Mouse (Mus musculus) activated CD4-positive, CD25-positive, alpha-beta regulatory T cell, adult 4 months (primary cell): ENCODE results near the gene Cplx3. TPM values are rescaled to one million over a fixed set of nuclear protein-coding genes. Genes with fewer than 3 reads are reported as not detected.

Experiments
- ATAC-seq: one replicate; pipeline ENCODE4 v1.8.0; 2017
- polyA plus RNA-seq, 2 experiments: library from polyadenylated mRNA; unstranded; fragments of 100-300 nt; shearing (Covaris generic); gene quantifications; one replicate each; pipeline ENCODE4 v1.2.1; 2017

Cplx3 gene
- polyA plus RNA-seq, 2 experiments from 2014 or later = not detected

DNA sequence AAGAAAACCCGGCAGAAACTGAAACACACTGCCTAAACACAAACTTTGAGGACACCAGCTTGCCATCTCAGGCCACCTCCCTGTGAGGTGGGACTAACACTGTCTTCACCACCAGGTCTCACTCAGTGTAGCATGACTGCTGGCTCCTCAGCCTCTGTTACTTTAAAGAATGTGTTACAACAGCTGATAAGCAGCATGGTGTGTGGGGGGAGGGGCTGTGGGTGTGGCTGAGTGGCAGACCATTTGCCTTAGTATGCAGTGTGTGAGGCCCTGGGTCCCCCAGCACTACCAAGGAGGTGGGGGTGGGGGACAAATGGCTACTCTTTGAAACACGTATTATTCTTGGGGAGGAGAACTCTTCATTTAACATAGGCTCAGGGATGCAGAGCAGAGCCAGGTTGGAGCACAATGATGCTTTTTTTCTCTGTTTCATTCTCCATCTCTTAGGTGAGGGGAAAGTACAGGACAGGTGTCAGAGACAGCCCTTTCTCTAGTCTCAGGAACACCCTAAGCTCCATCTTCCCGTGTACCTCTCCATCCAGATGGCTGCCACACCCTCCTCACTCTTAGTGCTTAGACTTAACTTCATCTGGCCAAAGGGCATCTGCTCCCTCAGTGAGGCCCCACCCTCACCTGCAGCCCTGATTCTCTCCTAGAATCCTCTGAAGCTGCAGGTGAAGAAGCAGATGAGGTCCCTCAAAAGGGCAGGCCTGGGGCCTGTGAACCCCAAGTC lies 5.3 kb downstream of the Cplx3 start:
- no peak for ATAC-seq

GRCm38 (mm10) chr9:57598851-57599563 lies 7.1 kb downstream of the Cplx3 start:
- no peak for ATAC-seq

DNA sequence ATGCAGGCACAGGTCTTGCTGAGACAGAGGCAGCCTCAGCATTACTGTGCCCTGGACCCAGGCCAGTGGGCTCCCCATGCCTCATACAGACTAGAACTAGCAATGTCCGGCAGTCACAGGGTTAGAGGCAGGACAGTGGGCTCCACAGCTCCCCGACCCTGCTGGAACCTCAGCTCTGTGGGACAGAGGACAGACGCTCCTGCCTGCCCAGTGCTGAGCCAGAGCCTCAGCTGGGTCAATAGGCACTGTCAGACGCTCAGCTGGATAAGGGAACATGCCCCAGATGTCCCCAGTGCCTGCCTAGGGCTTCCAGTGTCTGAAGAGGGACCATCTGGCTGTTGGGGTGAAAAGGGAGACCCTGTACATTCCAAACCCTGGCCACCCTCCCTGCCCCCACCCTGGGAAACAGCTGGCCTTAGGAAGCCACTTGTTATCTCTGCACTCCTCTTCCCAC lies 8.1 kb downstream of the Cplx3 start:
- ATAC-seq = no peak

DNA sequence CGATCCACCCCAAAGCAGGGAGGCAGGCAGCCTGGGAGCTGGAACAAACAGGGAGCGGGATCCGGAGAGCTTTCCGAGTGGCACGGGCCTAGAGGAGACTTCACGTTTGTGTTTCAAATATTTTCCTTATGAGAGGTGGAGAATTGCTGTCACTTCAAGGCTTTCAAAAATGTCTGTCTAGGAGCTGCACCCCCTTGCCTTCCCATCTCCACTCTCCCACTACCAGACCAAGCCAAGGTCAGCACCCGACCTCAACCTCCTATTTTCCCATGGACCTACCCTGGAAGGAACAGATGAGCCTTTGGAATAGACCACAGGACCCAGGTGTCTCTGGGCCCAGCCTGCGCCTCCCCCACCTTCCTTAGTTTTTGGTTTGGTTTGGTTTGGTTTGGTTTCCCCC lies 8.8 kb downstream of the Cplx3 start:
- no peak for ATAC-seq

- ATAC-seq = no peak
Measured at GRCm38 (mm10) chr9:57594174-57594509, 11.9 kb downstream of the Cplx3 start.

DNA sequence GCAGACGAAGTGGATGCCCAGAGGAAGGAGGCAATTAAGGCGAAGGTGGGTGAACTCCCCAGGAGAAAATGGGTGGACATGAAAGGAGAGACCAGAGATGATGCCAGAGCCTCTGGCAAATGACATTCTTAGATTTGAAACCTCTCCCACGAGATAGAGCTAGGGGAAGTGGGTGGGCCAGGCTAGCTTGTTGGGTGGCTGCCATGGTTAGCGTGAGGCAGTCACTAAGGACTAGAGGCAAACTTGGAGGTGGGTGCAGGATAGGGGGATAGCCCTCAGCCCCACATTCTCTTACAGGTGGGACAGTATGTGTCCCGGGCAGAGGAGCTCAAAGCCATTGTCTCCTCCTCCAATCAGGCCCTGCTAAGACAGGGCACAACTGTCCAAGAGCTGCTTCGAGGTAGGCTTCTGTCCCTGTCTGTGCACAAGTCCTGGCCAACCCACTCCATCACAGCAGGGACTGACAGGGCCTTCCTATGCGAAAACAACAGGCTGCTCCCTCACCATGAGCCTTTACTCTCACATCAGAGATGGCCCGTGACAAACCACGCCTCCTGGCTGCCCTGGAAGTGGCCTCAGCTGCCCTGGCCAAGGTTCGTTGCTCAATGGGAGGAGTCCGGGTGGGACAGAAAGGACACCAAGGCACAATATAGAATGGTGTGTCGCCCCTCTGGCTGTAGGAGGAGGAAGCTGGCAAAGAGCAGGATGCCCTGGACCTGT lies 12.5 kb downstream of the Cplx3 start:
- ATAC-seq = no peak

- no peak for ATAC-seq
Measured at GRCm38 (mm10) chr9:57590726-57591125, 15.4 kb downstream of the Cplx3 start.

DNA sequence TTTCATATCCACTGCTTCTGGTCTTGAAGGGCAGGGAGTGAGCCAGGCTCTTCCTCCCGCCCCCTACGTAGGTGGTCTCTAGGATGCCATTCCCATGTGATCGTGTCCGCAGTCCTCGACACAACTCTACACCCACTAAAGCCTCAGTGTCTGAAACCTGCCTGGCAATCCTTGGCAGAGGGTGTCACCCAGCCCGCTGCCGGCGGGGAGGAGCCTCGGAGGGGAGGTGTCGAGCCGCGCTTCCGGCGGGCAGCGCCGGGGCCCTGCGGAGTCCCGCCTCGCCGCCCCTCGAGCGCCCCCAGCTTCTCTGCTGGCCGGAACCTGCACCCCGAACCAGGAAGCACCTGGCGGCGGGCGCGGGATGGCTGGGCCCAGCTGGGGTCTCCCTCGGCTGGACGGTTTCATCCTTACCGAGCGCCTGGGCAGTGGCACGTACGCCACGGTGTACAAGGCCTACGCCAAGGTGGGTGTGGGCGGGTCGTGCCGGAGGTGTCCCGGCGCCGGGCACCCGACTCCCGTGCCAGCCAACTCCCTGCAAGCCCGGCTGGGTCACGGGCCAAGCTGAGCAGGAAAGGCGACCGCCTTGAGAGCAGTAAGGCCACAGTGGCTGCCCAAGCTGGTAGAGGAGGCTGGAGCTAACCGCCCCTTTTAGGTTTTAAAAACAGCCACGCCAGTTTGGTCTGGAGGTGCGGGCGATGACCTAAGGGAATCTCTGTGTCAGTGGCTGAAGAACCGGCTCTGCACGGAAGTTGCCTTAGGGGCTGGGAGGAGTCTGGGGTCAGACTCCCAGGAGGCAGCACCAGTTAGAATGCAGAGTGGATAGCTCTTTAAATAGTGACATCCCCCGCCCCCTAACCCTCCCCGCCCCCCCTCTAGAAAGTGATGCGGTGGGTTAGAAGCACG lies 16.6 kb downstream of the Cplx3 start, which contains the start of gene Ulk3:
TSS of gene Ulk3 (plus strand) at position 229 of the 903 bp plus-strand sequence.
- peak; percentile 78 for ATAC-seq

DNA sequence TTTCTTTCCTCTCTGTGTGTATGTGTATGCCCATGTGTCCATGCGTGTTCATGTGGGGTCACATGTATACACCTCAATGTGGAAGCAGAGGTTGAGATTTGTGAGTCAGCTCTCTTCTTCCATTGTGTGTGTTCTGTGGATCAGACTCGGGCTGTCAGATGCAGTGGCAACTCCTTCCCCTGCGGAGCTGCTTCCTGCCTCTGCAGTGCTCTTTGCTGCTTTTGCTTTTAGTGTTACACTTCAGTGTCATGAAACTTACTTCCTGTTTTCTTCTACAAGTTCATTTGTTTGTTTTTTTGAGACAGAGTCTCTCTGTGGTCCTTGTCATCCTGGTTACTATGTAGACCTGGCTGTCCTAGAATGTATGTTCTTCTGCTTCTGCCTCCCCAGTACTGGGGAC lies 21.1 kb downstream of the Cplx3 start:
- no peak for ATAC-seq

DNA sequence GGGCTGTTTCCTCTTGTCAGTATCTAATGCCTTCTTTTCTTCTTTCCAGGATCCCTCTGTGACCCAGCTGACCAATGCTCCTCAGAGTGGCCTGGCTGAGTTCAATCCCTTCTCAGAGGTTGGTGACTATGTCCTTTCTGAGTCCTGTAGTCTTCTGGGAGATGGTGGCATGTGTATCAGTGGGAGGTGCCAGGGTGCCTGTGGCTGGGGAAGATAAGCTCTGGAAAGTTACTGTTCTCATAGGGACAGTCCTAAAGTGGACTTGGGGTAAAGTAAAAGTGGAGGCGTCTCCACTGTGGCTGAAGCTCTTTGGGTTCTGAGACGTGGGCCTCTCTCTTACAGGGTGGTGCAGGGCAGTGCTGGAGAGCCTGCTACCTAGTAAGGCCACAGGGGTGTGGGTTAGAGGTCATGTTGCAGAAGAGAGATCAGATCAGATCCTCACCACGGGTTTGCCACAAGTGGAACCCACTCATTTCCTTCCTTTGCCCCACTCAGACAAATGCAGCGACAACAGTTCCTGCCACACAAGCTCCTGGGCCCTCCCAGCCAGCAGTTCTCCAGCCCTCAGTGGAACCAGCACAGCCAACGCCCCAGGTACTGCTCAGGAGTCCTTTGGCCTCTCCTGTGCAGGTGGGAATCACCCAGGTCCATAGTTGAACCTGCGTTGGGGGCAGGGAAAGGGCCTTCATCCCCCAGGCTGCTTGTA lies 28.8 kb downstream of the Cplx3 start:
- ATAC-seq = peak; percentile 43

DNA sequence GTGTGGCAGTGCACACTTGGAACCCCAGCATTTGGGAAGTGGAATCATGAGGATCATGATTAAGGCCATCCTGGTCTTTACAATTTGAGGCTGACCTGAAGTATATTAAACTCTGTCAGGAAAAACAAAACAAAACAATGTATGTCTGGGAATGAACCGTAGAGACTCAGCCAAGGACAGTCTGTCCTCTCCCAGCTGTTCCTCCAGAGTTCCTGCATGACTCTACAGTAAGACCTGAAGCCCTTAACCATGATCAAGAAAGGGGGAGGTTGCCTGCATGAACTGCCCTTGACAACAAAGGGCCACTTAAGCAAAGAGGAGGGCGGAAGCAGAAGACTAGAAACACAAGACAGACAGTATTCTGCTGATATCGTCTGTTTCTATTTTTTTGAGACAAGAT lies 30.5 kb downstream of the Cplx3 start:
- no peak for ATAC-seq

DNA sequence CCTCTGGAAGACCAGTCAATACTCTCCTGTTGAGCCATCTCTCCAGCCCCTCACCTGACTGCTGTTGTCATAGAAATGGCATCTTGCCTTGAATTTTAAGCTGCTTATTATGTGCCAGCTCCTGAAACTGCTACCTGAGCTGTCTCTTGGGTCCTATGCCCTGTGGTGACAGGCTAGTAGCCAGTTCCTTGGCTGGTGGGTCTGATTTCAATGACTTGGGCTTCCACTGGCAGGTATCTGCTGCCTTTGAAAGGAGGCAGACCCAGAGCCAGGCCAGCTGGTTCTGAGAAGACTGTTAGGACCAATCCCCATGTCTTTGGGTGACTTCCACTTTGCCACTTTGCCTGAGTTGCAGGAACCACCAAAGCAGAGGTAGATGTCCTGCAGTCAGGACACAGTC lies 31.7 kb downstream of the Cplx3 start:
- no peak for ATAC-seq

- no peak for ATAC-seq
Measured at GRCm38 (mm10) chr9:57568500-57568899, 37.6 kb downstream of the Cplx3 start.

GRCm38 (mm10) chr9:57566846-57567245 lies 39.2 kb downstream of the Cplx3 start:
- ATAC-seq = no peak

GRCm38 (mm10) chr9:57565741-57566221 lies 40.3 kb downstream of the Cplx3 start:
- no peak for ATAC-seq

DNA sequence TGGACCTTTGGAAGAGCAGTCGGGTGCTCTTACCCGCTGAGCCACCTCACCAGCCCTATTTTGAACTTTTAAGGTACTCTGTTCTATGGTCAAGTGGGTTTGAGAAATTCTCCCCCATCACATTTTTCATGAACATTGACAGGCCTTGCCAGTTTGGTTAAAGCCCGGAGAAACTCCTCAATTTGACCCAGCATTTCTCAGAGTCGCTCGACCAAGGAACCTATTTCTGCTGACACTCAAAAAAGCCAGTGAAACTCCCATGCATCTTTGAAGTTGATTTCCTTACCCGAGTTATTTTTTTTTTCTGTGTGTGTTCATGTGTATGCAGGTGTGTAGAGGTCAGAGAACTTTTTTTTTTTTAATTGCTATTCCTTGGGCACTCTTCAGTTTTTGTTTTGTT lies 41.5 kb downstream of the Cplx3 start:
- ATAC-seq = no peak

- no peak for ATAC-seq
Measured at GRCm38 (mm10) chr9:57562896-57563372, 43.1 kb downstream of the Cplx3 start.

GRCm38 (mm10) chr9:57561711-57562099 lies 44.4 kb downstream of the Cplx3 start:
- no peak for ATAC-seq

- peak; percentile 94 for ATAC-seq
Measured at GRCm38 (mm10) chr9:57560861-57561710, 45.0 kb downstream of the Cplx3 start, which contains the start of gene Scamp2. TSS of gene Scamp2 (plus strand) at chr9:57560943.

GRCm38 (mm10) chr9:57560263-57560662 lies 45.8 kb downstream of the Cplx3 start:
- no peak for ATAC-seq
